Mouse (Mus musculus) liver, postnatal 0 days (tissue): ENCODE results near the gene Tgfb1i1.
A peak's percentile ranks its signal among the peaks of the same experiment; 100 is the strongest.

ENCODE experiments used
- CTCF ChIP-seq: sonication (generic); IDR thresholded peaks from 2 replicates; pipeline ENCODE4 v1.5.1; 2016; ENCODE audit warnings: antibody characterized with exemption, low read depth
- EP300 ChIP-seq: IDR thresholded peaks from 2 replicates; pipeline ENCODE4 v1.6.1; 2016; ENCODE audit warnings: antibody characterized with exemption, low read depth, mild to moderate bottlenecking

DNA sequence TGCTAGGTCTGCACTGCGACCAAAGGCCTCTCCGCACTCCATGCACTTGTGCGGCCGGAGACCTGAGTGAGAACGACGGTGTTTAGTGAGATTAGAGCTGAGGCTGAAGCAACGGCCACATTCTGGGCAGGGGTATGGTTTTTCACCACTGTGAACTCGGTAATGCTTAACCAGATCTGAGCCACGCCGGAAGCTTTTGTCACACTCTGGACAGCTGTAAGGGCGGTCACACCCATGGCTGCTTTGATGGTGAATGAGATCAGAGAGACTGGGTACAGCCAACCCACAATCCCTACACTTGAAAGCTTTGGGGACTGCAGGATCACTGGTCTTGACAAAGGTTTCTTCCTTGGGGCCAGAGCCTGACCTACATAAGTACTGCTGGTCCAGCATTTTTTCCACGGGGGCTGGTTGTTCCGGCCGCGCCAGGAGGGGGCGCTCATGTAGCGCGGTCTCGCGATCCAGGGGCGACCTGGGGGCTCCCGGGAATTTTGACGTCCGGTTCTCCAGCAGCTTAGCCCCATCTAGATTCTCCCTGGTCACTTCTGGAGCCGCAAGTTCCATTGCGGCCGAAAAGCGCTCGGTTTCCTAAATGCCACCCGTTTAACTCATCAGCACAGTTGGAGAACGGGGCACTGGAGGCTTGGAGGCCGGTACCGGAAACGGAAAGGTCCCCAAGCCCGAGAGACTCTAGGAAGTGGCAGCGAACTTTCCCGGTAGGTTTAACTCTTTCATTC, 9.6 kb upstream of the Tgfb1i1 start, which contains the start of gene Armc5:
- TF ChIP-seq CTCF (peak; percentile 88), EP300 (no peak)
